Mouse (Mus musculus) olfactory bulb, adult 2 months (tissue): ENCODE measurements around the gene Mfsd14a.

Experiments used
- CTCF ChIP-seq: fragments of 200-500 bp; IDR thresholded peaks from 2 replicates; pipeline ENCODE4 v1.5.1; 2012; ENCODE audit warnings: low read depth, mild to moderate bottlenecking, low read length, moderate library complexity; ENCODE audit not compliant: insufficient read depth
- POLR2A ChIP-seq: fragments of 200-500 bp; IDR thresholded peaks from 2 replicates; pipeline ENCODE4 v1.6.1; 2012; ENCODE audit warnings: mild to moderate bottlenecking, low read depth, low read length, moderate library complexity; ENCODE audit not compliant: insufficient read depth

DNA sequence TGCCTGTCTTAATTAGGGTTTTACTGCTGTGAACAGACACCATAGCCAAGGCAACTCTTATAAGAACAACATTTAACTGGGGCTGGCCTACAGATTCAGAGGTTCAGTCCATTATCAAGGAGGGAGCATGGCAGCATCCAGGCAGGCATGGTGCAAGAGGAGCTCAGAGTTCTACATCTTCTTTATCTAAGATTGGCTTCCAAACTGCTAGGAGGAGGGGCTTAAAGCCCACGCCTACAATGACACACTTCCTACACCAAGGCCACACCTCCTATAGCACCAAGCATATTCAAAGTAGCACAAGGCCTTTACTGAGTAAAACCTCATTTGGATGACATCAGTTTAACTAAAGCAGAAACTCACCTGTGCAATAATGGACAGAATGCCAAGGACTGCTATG lies 22.5 kb downstream of the Mfsd14a start:
- no peak for TF ChIP-seq CTCF
- TF ChIP-seq POLR2A: no peak
